Mouse (Mus musculus): ENCODE results near the gene Ifrd1.

- TF ChIP-seq POLR2A (IDR thresholded peaks at IDR 0.05; ENCODE audit: insufficient read length, low read depth) (no peak), MYOD1 (IDR thresholded peaks at IDR 0.05; ENCODE audit: control insufficient read depth in 1 of 3, insufficient read length in 2 of 3, low read depth in 2 of 3) (no peak), SRF (IDR thresholded peaks at IDR 0.05; ENCODE audit: control insufficient read depth, insufficient read length, low read depth) (no peak), POLR2AphosphoS2 (IDR thresholded peaks at IDR 0.05; ENCODE audit: insufficient read length, low read depth) (no peak), E2F4 (IDR thresholded peaks at IDR 0.05; ENCODE audit: insufficient read depth) (no peak), USF1 (IDR thresholded peaks at IDR 0.05; ENCODE audit: low read depth) (no peak), REST (IDR thresholded peaks at IDR 0.05; ENCODE audit: insufficient read depth, insufficient read length) (no peak)
These were observed 16.1 kb downstream of the Ifrd1 start for GRCm38 (mm10) chr12:40232231-40232630.
